Mouse (Mus musculus): ENCODE results near the gene Gucd1.
"Not testable (repeated sequence)": the region's sequence is repeated elsewhere in the genome, so short reads cannot be mapped to it uniquely, and the experiment has no call there.

The Gucd1 gene

DNA sequence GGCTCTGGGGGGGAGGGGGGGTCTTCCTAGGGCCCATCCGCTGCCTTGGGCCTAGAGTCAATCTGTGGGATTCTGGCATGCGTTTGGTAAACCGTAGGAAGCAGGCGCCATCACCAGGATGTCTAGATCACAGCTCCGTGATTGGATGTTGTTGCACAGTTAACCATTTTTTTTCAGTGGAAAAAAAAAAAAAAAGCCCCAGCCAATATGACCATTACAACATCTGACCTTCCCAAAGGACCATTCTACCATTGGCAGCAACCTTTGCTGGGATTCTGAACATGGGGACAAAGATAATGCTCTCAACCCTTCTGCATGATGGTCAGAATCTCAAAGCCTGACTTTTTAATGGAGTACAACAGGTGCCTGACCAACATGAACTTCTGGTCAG lies 87.6 kb downstream of the Gucd1 start:
- no peak for DNase-seq (ENCODE audit: low spot score)

DNA sequence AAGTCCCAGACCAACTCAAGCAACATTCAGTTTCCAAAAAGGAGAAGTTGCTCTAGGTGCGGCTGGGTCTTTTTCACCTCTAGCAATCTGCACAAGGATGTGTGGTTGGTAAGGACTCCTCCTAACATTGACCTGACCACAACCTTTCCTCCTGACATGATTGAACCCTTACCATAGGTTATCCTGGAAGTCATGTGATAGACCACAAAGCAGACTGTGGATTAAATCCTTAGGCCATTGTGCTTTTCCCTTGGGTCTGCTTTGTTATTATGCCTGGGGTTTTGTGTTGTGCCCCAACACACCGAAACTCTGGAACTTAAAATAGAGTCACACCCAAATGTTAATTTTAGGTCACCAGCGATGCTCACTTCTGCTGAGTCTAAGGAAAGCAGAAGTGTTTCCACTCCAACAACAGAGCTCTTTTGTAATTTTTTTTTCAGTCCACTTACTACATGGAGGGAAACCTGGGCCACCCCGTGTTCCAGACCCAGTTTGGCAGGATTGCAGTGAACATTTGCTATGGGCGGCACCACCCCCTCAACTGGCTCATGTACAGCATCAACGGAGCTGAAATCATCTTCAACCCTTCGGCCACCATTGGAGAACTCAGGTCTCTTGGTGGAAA lies 88.1 kb downstream of the Gucd1 start:
- no peak for DNase-seq (ENCODE audit: low spot score)

DNA sequence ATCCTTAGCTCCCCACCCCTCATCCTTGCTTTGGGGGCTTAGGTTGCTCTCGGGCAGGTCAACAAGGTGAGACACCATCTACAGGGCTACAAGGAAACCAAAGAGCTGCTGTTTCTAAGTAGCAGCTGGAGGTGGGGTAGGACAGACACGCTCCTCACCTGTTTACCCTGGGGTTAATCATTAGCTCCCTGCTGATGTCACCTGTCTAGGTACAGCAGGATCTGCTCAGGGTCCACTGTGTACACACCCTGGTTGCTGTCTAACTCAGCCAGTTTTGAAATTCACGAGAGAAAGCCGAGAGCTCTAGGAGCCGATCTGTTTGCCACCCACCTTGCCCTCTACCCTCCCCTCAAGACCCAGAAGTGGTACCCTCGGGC lies 88.8 kb downstream of the Gucd1 start:
- no peak for DNase-seq (ENCODE audit: low spot score)

DNA sequence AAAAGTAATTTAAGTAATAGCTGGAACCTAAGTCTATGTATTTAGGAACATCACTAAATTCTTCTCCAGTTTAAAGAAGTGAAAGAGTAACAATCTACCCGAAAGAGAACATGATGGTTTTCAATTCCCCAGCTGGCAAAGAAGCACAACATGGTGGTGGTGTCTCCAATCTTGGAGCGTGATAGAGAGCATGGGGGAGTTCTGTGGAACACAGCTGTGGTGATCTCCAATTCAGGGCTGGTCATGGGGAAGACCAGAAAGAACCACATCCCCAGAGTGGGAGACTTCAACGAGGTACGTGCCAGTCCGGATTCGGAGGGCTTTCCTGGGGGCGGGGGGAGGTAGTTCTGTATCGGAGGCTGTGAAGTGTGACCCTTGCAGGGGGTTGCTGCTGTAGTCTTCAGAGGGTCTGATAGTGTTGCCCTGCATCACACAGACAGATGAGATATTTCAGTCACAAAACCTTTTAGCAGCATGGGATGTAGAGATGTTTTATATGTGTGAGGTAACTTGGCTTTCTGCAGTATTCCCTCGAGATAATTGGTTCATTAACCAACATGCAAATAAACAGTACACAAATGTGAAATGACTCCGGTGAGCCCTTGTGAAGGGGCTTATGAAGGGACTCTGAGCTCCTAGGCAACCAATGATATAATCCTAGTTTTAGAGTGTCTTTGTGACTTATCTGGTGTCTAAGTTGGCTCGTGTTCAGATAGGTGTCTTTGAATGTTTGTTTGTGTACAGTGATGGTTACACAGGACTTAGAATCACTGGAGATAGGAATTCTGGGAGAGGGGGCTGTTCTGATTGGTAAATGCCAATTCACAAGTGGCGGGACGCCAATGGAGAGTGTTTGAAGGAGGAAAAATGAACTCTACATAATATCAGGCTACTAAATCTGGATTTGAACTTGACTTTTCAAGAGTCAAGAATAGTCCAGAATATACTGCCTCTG lies 89.4 kb downstream of the Gucd1 start:
- no peak for DNase-seq (ENCODE audit: low spot score)

DNA sequence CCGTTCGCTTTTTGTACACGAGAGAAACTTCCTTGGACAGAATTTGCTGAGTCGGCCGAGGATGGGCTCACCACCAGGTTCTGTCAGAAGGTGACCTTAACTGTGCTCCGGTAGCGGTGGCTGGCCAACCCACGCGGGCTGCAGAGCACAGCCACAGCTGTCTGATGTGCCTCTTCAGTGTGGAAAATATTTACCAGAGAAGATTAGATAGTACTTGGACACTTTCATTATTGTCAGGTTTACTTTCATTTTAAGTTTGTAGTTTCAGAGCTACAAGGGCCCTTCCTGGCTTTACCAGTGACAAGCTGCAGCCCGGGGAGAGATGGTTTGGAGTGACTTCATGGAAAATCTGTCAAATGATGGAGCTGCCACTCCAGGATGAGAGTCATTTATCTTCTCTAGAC lies 93.3 kb downstream of the Gucd1 start:
- no peak for DNase-seq (ENCODE audit: low spot score)

DNA sequence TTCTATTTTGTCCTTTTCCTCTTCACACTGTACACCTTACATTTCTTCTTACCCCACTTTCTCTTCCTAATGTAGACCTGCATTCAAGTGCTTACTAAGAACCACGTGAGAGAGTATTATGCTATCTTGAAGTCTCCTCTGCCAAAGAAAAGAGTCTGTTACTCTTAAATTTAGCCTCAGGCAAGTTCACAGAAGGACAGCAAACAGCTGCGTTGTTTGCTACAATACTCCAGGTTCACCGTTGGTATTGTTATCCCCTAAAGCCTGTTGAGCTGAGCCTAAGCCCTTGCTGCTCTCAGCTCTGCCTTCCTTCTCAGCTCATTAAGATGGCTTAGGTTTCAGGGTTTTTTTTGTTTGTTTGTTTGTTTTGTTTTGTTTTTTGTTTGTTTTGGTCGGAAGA lies 99.0 kb downstream of the Gucd1 start:
- DNase-seq (ENCODE audit: low spot score): no peak

DNA sequence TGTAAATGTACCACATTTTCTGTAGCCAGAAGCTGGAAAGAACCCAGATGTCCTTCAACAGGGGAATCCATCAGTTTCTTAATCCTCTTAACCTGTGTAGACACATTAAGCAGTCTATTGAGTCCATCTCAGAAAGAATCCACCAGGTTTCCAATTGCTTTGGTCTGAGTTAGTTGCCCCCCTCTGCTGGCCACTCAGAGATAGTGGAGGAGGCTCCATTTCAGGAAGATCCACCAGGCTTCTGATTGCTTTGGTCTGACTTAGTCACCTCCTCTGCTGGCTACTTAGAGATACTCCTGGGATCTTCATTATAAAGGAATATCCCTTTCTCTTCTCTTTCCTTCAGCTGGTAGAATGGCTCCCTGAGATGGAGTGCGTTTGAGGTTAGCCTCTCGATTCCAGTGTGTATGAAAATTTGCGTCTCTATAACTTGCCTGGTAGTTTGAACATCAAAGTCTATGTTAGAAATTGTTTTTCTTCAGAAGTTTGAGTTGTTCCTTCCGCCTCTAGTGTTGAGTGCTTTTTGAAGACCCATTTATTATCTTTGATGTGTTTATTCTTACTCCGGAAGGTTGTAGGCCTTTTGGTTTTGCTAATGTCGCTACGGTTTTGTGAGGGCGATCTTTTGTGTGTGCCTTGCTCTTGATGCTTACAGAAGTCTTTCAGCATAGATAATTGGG lies 100.3 kb downstream of the Gucd1 start:
- DNase-seq (ENCODE audit: low spot score): no peak

DNA sequence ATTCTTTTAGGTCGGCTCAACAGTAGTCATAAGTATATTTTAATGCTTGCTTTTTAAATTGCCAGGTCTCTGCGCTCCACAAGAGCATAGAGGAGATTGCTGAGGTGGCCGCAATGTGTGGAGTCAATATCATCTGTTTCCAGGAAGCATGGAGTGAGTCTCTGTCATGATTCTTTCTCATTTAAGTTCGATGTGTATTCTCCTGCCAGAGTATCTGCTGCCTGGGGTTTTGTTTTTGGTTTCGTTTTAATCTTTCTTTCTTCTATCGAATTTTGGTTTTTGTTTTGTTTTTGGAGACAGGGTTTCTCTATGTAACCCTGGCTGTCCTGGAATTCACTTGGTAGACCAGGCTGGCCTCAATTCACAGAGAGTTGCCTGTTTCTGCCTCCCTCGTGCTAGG lies 102.8 kb downstream of the Gucd1 start:
- no peak for DNase-seq (ENCODE audit: low spot score)

DNA sequence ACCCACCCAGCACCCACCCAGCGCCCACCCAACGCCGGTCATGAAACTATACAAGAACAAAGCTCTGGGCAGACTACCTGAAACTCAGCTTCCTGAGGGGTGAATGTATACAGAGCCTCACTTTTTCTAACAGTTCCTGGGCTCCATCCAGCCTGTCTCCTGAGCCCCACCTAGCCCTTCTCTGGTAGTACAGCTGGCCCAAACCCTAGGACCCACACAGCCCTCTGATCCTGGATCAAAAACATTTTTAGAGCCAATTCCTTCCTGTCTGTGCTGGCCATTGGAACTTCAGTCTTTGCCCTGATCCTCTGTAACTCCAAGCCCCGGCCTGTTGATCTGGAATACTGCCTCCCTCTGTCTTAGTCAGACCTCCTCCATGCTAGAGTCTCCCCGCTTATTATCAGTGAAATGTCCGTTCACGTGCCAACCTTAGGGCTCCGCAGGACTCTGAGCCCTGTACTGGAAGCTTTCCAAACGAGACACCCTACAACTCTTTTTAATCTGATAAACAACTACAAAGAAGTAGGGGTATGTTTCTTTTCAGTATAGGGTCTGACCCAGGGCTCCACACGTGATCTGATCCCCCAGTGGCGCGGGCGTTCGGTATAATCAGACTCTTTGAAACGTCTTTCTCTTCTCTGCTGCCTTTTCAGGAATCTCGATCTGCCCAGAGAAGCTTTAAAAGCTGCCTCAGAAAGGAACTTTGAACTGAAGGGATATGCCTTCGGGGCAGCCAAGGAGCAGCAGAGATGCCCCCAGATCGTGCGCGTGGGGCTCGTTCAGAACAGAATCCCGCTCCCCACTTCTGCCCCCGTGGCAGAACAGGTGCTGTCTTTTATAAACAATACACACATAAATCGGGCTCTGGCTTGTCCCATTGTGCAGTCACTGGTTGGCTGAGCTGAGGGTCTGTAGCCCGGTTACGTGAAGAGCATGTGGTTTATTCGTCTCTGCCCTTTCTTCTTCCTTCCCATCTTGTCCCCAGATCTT lies 105.4 kb downstream of the Gucd1 start:
- DNase-seq (ENCODE audit: low spot score): no peak

DNA sequence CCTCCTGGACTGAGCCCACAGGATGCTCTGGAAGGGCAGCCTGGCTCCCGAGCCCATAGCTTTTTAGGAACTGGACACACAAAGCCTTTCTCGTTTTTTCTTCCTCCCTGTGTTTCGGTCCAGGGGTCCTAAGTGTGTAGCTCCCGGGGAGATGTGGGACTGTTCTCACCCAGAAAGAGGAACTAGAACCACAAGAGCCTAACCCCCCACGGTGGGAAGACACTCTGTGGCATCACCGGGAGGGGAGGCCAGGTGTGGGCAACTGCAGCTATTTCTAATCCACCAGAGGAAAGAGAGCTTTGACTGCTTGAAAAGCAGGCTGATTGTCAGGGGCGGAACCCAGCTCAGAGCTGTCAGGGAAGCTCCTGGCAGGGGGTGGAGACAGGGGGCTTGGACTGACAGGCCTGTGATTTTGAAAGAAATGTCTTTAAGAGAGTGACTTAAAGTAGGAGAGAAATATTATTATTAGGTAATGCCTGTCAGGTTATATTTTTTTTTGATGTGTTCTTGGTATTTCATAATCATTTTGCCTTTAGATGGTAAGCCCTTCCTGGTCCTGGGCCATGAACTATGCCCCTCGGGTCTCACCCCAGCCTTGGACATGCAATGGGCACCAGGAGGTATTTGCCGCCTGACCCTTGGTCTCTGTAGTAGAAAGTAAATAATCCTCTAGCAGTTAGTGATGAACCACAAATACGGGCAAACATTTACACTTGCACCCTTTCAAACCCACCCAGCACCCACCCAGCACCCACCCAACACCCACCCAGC lies 106.2 kb downstream of the Gucd1 start:
- not testable (repeated sequence) for DNase-seq (ENCODE audit: low spot score)

DNA sequence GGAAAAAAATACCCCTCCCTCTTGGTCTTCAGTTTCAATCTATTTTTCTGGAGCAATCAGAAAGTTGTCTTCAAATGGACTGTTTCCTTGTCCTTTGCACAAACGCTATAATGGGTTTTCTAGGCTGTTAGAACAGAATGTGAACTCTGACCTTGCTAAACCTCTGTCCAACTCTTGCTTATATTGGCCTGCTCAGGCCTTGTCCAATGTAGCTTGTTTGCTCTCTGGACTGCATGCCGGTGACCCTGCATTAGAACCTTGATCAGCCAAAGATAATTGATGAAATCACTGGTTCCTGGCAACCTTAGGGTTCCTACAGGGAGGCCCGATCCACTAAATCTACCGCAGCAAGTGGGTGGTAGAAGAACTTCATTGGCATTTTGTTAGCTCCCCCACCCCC lies 110.0 kb downstream of the Gucd1 start:
- no peak for DNase-seq (ENCODE audit: low spot score)

DNA sequence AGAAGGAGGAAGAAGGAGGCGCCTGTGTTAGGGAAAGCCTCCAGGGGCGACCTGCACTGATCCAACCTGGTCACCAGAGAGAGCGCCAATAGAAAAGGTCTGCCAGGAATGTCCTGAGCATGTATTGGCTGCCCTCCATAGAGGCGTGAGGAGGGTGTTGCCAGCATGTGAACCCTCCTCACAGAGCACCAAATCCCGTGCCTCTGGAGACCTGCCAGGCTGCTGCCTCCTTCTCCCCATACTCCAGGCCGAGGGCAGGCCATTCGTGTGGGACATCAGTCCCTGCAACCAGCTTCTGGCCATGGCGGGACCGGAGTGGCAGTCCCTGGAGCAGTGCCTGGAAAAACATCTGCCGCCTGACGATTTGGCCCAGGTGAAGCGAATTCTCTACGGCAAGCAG lies 111.0 kb downstream of the Gucd1 start:
- DNase-seq (ENCODE audit: low spot score): peak; percentile 24

DNA sequence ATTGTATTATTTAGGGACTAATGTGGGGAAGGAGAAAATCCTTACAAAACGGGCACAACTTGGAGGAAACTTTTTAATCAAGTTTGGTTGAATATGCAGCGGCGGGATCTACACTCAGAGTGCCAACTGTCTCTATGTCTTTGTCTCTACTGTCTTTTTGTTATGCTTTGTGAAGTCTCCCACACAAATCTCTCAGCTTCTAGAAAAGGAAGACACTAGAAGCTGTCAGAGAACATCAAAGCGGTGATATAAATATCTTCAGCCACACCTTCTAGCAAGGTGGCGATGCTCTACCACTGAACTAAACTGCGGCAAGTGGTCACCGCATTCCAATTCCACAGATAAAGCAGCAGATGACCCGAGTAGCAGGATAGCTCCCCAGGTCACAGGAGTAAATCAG lies 111.9 kb downstream of the Gucd1 start:
- DNase-seq (ENCODE audit: low spot score): no peak

DNA sequence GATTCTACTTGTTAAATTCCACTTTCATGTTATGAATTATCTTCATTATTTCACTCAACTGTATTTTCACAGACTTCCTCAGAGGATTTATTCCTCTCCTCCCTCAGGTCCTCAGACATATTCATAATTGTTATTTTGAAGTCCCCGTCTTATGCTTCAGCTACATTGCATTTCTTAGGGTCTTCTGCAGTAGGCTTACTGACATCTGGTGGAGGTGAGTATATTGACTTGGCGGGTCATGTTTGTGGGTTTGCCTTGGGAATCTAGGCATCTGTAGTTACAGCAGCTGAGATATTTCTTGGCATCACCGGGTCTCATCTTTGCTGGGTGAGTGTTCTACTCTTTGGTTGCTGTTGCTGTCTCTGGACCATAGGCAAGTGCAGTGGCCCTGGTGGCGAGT lies 116.8 kb downstream of the Gucd1 start, which contains the start of gene Upb1:
TSS of gene Upb1 (plus strand) at position 158 of the 400 bp plus-strand sequence.
- no peak for DNase-seq (ENCODE audit: low spot score)

DNA sequence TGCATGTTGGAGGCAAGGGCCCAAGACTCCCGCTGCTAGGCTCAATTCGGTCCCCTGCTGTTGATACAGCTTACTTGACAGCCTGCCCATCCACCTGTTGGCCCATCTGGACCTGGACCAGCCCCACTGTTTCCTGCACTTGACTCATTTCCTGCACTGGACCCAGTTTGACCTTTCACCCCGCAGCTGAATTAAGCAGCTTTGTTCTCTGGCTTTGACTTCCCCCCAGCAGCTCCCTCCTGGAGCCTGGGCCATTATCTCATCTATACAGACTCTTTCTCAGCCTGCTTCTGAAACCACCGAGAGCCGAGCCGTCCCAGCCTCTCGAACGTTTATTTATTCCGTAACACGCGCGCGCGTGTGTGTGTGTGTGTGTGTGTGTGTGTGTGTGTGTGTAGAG lies 120.8 kb downstream of the Gucd1 start:
- peak; percentile 43 for DNase-seq (ENCODE audit: low spot score)

DNA sequence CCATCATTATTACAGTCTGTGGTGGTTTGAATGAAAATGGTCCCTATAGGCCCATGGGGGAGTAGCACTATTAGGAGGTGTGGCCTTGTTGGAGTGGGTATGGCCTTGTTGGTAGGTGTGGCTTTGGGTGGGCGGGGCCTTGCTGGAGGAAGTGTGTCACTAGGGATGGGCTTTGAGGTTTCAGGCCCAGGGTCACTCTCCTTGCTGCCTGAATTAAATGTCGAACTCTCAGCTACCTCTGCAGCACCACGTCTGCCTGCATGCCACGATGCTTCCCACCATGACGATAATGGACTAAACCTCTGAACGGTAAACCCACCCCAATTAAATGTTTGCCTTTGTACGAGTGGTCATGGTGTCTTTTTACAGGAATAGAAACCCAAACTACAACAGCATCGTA lies 123.0 kb downstream of the Gucd1 start:
- no peak for DNase-seq (ENCODE audit: low spot score)

DNA sequence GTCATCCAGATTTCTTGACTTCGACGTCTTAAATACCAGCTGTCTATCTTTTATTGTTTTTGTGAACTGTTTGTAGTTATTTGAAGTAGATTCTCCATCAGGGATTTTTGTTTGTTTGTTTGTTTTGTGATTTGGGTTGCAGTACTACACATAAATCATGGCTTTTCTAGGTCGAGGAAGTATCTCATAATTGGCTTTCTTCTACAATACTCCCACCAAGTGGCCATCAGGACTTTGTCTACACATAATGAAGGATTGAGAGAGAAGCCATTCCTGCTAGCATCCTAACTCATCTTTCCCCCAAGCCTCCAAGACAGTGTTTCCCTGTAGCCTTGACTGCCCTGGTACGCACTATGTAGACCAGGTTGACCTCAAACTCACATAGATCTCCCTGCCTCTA lies 126.9 kb downstream of the Gucd1 start:
- DNase-seq (ENCODE audit: low spot score): no peak

DNA sequence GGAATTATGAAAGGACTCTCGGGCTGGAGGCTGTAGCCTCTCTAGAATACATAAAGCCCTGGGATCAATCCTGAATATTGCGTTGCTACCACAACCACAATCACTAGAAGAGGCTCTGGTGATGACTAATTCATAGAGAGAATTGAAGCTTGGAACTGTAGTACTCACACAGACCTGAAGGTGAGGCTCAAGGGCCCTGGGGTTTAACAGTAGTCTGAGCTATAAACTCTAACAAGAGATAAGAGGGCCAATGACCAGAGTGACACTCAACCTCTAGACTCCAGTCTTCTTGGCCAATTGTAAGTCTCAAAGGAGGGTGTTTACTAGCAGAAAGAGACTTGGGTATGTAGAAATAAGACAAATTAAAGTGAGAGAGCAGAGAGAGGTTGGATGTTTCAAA lies 127.6 kb downstream of the Gucd1 start:
- no peak for DNase-seq (ENCODE audit: low spot score)

DNA sequence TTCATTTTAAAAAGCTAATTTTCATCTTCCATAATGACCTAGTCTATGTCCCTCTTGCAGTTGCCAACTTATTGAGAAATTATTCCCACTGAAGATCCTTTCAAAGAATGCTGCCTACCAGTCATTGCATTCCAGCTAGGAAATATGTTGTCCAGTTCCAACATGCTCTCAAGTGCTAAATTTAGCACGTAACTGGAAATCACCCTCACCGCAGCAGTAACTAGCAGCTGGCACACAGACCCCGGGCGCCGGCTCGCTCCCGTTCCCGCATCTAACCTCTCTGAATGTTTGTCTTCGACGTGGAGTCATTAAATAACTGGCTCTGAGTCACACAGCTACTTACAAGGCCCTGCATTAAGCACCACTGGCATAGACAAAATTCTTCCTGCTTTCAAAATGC lies 139.1 kb downstream of the Gucd1 start:
- no peak for DNase-seq (ENCODE audit: low spot score)

DNA sequence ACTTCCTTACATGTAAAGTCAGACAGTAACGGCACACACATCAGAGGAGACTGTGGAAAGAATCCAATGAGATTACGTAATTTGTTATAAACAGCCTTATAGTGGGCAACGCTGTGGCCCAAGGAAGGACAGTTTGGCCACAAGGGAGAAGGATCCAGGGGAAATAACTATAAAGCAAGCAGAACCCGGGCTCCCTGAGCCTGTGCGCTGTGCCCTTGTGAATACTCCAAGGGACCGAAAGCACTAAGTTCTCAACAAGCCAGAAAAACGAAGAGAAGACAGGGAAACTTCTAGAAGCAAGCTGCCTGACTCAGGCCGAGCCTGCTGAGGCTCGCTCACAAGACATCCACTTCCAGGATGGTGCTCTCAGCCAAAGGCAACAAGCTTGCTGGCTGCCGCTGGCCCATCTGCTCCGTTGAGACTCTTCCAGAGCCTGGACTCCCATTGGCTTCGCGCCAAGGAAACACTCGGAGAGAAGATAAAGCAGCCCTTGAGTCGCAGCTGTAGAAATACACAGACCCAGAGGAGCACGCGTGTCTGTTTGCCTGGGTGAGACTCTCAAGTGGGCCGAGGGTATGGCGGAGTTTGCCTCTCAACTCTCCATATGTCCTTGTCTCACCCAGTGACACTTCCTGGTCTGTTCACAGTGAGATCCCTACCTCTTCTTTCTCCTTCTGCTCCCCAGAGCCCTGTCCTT lies 144.0 kb downstream of the Gucd1 start:
- peak; percentile 20 for DNase-seq (ENCODE audit: low spot score)

Measured in lung, postnatal 25 days (tissue).